Mouse (Mus musculus): Measurements from ENCODE around the gene Cyp1a2. TPM values are rescaled to one million over a fixed set of nuclear protein-coding genes. Genes with fewer than 3 reads are reported as not detected.

Gene Cyp1a2
- polyA plus RNA-seq, 1 experiment from 2014 or later = not detected

- ATAC-seq (ENCODE audit: low FRiP score) (no peak), DNase-seq (ENCODE audit: low spot score) (no peak)
- Histone ChIP-seq H3K9me3 (ENCODE audit: control insufficient read depth, low read length) (no peaks in the 10 kb centered on the region), H3K27ac (no peak overlapping the region), H3K36me3 (replicated peaks; ENCODE audit: control insufficient read depth, insufficient read depth) (no peaks in the 10 kb centered on the region), H3K9ac (no peak overlapping the region), H3K4me3 (replicated peaks; ENCODE audit: low read length) (no peak overlapping the region), H3K4me1 (replicated peaks; ENCODE audit: control insufficient read depth, insufficient read depth, low read length) (no peaks in the 10 kb centered on the region), H3K4me2 (replicated peaks) (no peak overlapping the region), H3K27me3 (ENCODE audit: control insufficient read depth, insufficient read depth, low read length) (no peaks in the 10 kb centered on the region)
- 54% methylated on average over 2 of the region's 2 CpGs for WGBS
Measured at GRCm38 (mm10) chr9:57688158-57688557, 4.7 kb upstream of the Cyp1a2 start.

- no peaks in the 10 kb centered on the region for H3K4me1 ChIP-seq (replicated peaks; ENCODE audit: control insufficient read depth, insufficient read depth, low read length)
- WGBS = 85% methylated on average over 2 of the region's 2 CpGs
- no peak for ATAC-seq (ENCODE audit: low FRiP score)
Measured at GRCm38 (mm10) chr9:57687751-57688150, 4.2 kb upstream of the Cyp1a2 start, which contains the start of gene Cyp1a1. TSS of gene Cyp1a1 (plus strand) at chr9:57687928.

GRCm38 (mm10) chr9:57686011-57686410 lies 2.5 kb upstream of the Cyp1a2 start:
- H3K9me3 ChIP-seq (ENCODE audit: control insufficient read depth, low read length) = no peaks in the 10 kb centered on the region
- no peaks in the 10 kb centered on the region for H3K27me3 ChIP-seq (ENCODE audit: control insufficient read depth, insufficient read depth, low read length)
- no peaks in the 10 kb centered on the region for H3K36me3 ChIP-seq (replicated peaks; ENCODE audit: control insufficient read depth, insufficient read depth)
- H3K27ac ChIP-seq = no peak overlapping the region
- WGBS = 90% methylated on average over 5 of the region's 5 CpGs
- no peak overlapping the region for H3K4me2 ChIP-seq (replicated peaks)
- ATAC-seq (ENCODE audit: low FRiP score) (no peak), DNase-seq (ENCODE audit: low spot score) (no peak)
- H3K4me1 ChIP-seq (replicated peaks; ENCODE audit: control insufficient read depth, insufficient read depth, low read length) = no peaks in the 10 kb centered on the region
- H3K9ac ChIP-seq = no peak overlapping the region
- H3K4me3 ChIP-seq (replicated peaks; ENCODE audit: low read length) = no peak overlapping the region

More at GRCm38 (mm10) chr9:57687751-57688150, 4.2 kb upstream of the Cyp1a2 start, which contains the start of gene Cyp1a1:
- Histone ChIP-seq H3K27ac (no peak within 1 kb of the TSS), H3K4me3 (replicated peaks; ENCODE audit: low read length) (no peak within 1 kb of the TSS), H3K27me3 (ENCODE audit: control insufficient read depth, insufficient read depth, low read length) (no peaks in the 10 kb centered on the region), H3K36me3 (replicated peaks; ENCODE audit: control insufficient read depth, insufficient read depth) (no peaks in the 10 kb centered on the region), H3K4me2 (replicated peaks) (no peak within 1 kb of the TSS), H3K9ac (no peak within 1 kb of the TSS), H3K9me3 (ENCODE audit: control insufficient read depth, low read length) (no peaks in the 10 kb centered on the region)
- DNase-seq (ENCODE audit: low spot score) = no peak

- Histone ChIP-seq H3K36me3 (replicated peaks; ENCODE audit: control insufficient read depth, insufficient read depth) (no peaks in the 10 kb centered on the region), H3K27ac (no peak overlapping the region), H3K9ac (no peak overlapping the region), H3K4me3 (replicated peaks; ENCODE audit: low read length) (no peak overlapping the region), H3K27me3 (ENCODE audit: control insufficient read depth, insufficient read depth, low read length) (no peaks in the 10 kb centered on the region; the same call in 1 of the 2 replicates), H3K9me3 (ENCODE audit: control insufficient read depth, low read length) (no peaks in the 10 kb centered on the region), H3K4me2 (replicated peaks) (no peak overlapping the region), H3K4me1 (replicated peaks; ENCODE audit: control insufficient read depth, insufficient read depth, low read length) (no peaks in the 10 kb centered on the region)
- ATAC-seq (ENCODE audit: low FRiP score) = no peak
- WGBS = 86% methylated on average over 10 of the region's 10 CpGs
- no peak for DNase-seq (ENCODE audit: low spot score)
Measured at GRCm38 (mm10) chr9:57681411-57681810, 2.1 kb downstream of the Cyp1a2 start.

- WGBS = 89% methylated on average over 5 of the region's 5 CpGs
Measured at GRCm38 (mm10) chr9:57671500-57671899, 12.0 kb downstream of the Cyp1a2 start.

GRCm38 (mm10) chr9:57671037-57671436 lies 12.5 kb downstream of the Cyp1a2 start:
- no peak for DNase-seq (ENCODE audit: low spot score)

More at GRCm38 (mm10) chr9:57671500-57671899, 12.0 kb downstream of the Cyp1a2 start:
- Histone ChIP-seq H3K36me3 (replicated peaks; ENCODE audit: control insufficient read depth, insufficient read depth) (no peaks in the 10 kb centered on the region), H3K4me1 (replicated peaks; ENCODE audit: control insufficient read depth, insufficient read depth, low read length) (no peaks in the 10 kb centered on the region), H3K9me3 (ENCODE audit: control insufficient read depth, low read length) (no peaks in the 10 kb centered on the region), H3K4me3 (replicated peaks; ENCODE audit: low read length) (no peak overlapping the region), H3K4me2 (replicated peaks) (no peak overlapping the region), H3K27me3 (ENCODE audit: control insufficient read depth, insufficient read depth, low read length) (no peaks in the 10 kb centered on the region), H3K27ac (no peak overlapping the region), H3K9ac (no peak overlapping the region)
- DNase-seq (ENCODE audit: low spot score) (no peak), ATAC-seq (ENCODE audit: low FRiP score) (no peak)

GRCm38 (mm10) chr9:57669566-57669965 lies 13.9 kb downstream of the Cyp1a2 start:
- Histone ChIP-seq H3K9ac (no peak overlapping the region), H3K4me2 (replicated peaks) (no peak overlapping the region), H3K27ac (no peak overlapping the region), H3K27me3 (ENCODE audit: control insufficient read depth, insufficient read depth, low read length) (no peaks in the 10 kb centered on the region), H3K4me3 (replicated peaks; ENCODE audit: low read length) (no peak overlapping the region), H3K9me3 (ENCODE audit: control insufficient read depth, low read length) (no peaks in the 10 kb centered on the region), H3K36me3 (replicated peaks; ENCODE audit: control insufficient read depth, insufficient read depth) (no peaks in the 10 kb centered on the region), H3K4me1 (replicated peaks; ENCODE audit: control insufficient read depth, insufficient read depth, low read length) (no peaks in the 10 kb centered on the region)
- no peak for ATAC-seq (ENCODE audit: low FRiP score)
- 81% methylated on average over 3 of the region's 3 CpGs for WGBS
- DNase-seq (ENCODE audit: low spot score) = no peak

More at GRCm38 (mm10) chr9:57671037-57671436, 12.5 kb downstream of the Cyp1a2 start:
- WGBS = 92% methylated on average over 4 of the region's 4 CpGs
- Histone ChIP-seq H3K27me3 (ENCODE audit: control insufficient read depth, insufficient read depth, low read length) (no peaks in the 10 kb centered on the region), H3K36me3 (replicated peaks; ENCODE audit: control insufficient read depth, insufficient read depth) (no peaks in the 10 kb centered on the region), H3K9ac (no peak overlapping the region), H3K4me1 (replicated peaks; ENCODE audit: control insufficient read depth, insufficient read depth, low read length) (no peaks in the 10 kb centered on the region), H3K4me3 (replicated peaks; ENCODE audit: low read length) (no peak overlapping the region), H3K4me2 (replicated peaks) (no peak overlapping the region), H3K9me3 (ENCODE audit: control insufficient read depth, low read length) (no peaks in the 10 kb centered on the region), H3K27ac (no peak overlapping the region)
- ATAC-seq (ENCODE audit: low FRiP score) = no peak

GRCm38 (mm10) chr9:57668277-57668676 lies 15.2 kb downstream of the Cyp1a2 start:
- H3K27ac ChIP-seq = no peak overlapping the region
- DNase-seq (ENCODE audit: low spot score) (no peak), ATAC-seq (ENCODE audit: low FRiP score) (no peak)
- H3K36me3 ChIP-seq (replicated peaks; ENCODE audit: control insufficient read depth, insufficient read depth) = no peaks in the 10 kb centered on the region
- H3K4me1 ChIP-seq (replicated peaks; ENCODE audit: control insufficient read depth, insufficient read depth, low read length) = no peaks in the 10 kb centered on the region
- no peak overlapping the region for H3K4me3 ChIP-seq (replicated peaks; ENCODE audit: low read length)
- no peaks in the 10 kb centered on the region for H3K9me3 ChIP-seq (ENCODE audit: control insufficient read depth, low read length)
- no peaks in the 10 kb centered on the region for H3K27me3 ChIP-seq (ENCODE audit: control insufficient read depth, insufficient read depth, low read length)
- WGBS = 59% methylated on average over 1 of the region's 1 CpGs
- no peak overlapping the region for H3K9ac ChIP-seq
- H3K4me2 ChIP-seq (replicated peaks) = no peak overlapping the region

- Histone ChIP-seq H3K27ac (no peak overlapping the region), H3K27me3 (ENCODE audit: control insufficient read depth, insufficient read depth, low read length) (no peaks in the 10 kb centered on the region), H3K9me3 (ENCODE audit: control insufficient read depth, low read length) (no peaks in the 10 kb centered on the region), H3K9ac (no peak overlapping the region), H3K4me2 (replicated peaks) (no peak overlapping the region), H3K4me3 (replicated peaks; ENCODE audit: low read length) (no peak overlapping the region), H3K4me1 (replicated peaks; ENCODE audit: control insufficient read depth, insufficient read depth, low read length) (no peaks in the 10 kb centered on the region), H3K36me3 (replicated peaks; ENCODE audit: control insufficient read depth, insufficient read depth) (no peaks in the 10 kb centered on the region)
- no peak for ATAC-seq (ENCODE audit: low FRiP score)
- DNase-seq (ENCODE audit: low spot score) = no peak
- WGBS = 50% methylated on average over 11 of the region's 11 CpGs
Measured at GRCm38 (mm10) chr9:57667817-57668216, 15.7 kb downstream of the Cyp1a2 start.

- ATAC-seq (ENCODE audit: low FRiP score) (no peak), DNase-seq (ENCODE audit: low spot score) (no peak)
- no peak overlapping the region for H3K4me3 ChIP-seq (replicated peaks; ENCODE audit: low read length)
- H3K36me3 ChIP-seq (replicated peaks; ENCODE audit: control insufficient read depth, insufficient read depth) = no peaks in the 10 kb centered on the region
- no peaks in the 10 kb centered on the region for H3K27me3 ChIP-seq (ENCODE audit: control insufficient read depth, insufficient read depth, low read length)
- no peaks in the 10 kb centered on the region for H3K9me3 ChIP-seq (ENCODE audit: control insufficient read depth, low read length)
- no peak overlapping the region for H3K9ac ChIP-seq
- no peak overlapping the region for H3K27ac ChIP-seq
- H3K4me2 ChIP-seq (replicated peaks) = no peak overlapping the region
- no peaks in the 10 kb centered on the region for H3K4me1 ChIP-seq (replicated peaks; ENCODE audit: control insufficient read depth, insufficient read depth, low read length)
- WGBS = 81% methylated on average over 3 of the region's 3 CpGs
Measured at GRCm38 (mm10) chr9:57667136-57667535, 16.4 kb downstream of the Cyp1a2 start.
